Mouse (Mus musculus) myocyte (in vitro differentiated cells): Measurements from ENCODE around the gene Tepp. TPM values are rescaled to one million over a fixed set of nuclear protein-coding genes. Genes with fewer than 3 reads are reported as not detected.

Source experiments
- H3K27me3 ChIP-seq: one replicate; pipeline ENCODE4 v1.6.1; 2011; ENCODE audit not compliant: control insufficient read depth, insufficient read depth, insufficient read length
- H3K36me3 ChIP-seq: one replicate; pipeline ENCODE4 v1.6.1; 2011; ENCODE audit not compliant: control insufficient read depth, insufficient read depth
- H3K4me2 ChIP-seq: one replicate; pipeline ENCODE4 v1.6.1; 2011; ENCODE audit warnings: low read depth, control low read depth
- H3K4me3 ChIP-seq: one replicate; pipeline ENCODE4 v1.5.1; 2011; ENCODE audit warnings: mild to moderate bottlenecking, control low read depth, moderate library complexity
- H3K79me2 ChIP-seq: one replicate; pipeline ENCODE4 v1.6.1; 2011; ENCODE audit not compliant: control insufficient read depth, insufficient read depth
- H3ac ChIP-seq: one replicate; pipeline ENCODE4 v1.6.1; 2011; ENCODE audit not compliant: control insufficient read depth, insufficient read length
- CEBPB ChIP-seq: IDR thresholded peaks from 2 replicates; pipeline ENCODE4 v1.6.1; 2011; ENCODE audit warnings: mild to moderate bottlenecking, moderate library complexity; ENCODE audit not compliant: poor library complexity, insufficient read depth, severe bottlenecking
- E2F4 ChIP-seq: IDR thresholded peaks from one replicate; pipeline ENCODE4 v1.6.1; 2011; ENCODE audit warnings: mild to moderate bottlenecking, control low read depth, moderate library complexity; ENCODE audit not compliant: insufficient read depth
- MAX ChIP-seq: IDR thresholded peaks from one replicate; pipeline ENCODE4 v1.6.1; 2011; ENCODE audit warnings: low read depth, mild to moderate bottlenecking, control low read depth
- MYOD1 ChIP-seq, 3 experiments: IDR thresholded peaks; one replicate each; pipeline ENCODE4 v1.6.1; 2011; ENCODE audit warnings: control low read depth in 2 of 3, low read depth in 2 of 3, mild to moderate bottlenecking in 2 of 3, moderate library complexity in 1 of 3; ENCODE audit not compliant: insufficient read length in 2 of 3, control insufficient read depth in 1 of 3
- MYOG ChIP-seq, 3 experiments: IDR thresholded peaks; one replicate each; pipeline ENCODE4 v1.6.1; 2011; ENCODE audit warnings: control low read depth in 2 of 3, low read depth in 2 of 3, mild to moderate bottlenecking in 2 of 3; ENCODE audit not compliant: insufficient read length in 2 of 3, control insufficient read depth in 1 of 3, insufficient read depth in 1 of 3
- POLR2A ChIP-seq: IDR thresholded peaks from one replicate; pipeline ENCODE4 v1.6.1; 2011; ENCODE audit warnings: low read depth, mild to moderate bottlenecking, control low read depth, moderate library complexity; ENCODE audit not compliant: insufficient read length
- POLR2AphosphoS2 ChIP-seq: IDR thresholded peaks from one replicate; pipeline ENCODE4 v1.6.1; 2011; ENCODE audit warnings: low read depth, control low read depth; ENCODE audit not compliant: insufficient read length
- REST ChIP-seq: IDR thresholded peaks from one replicate; pipeline ENCODE4 v1.6.1; 2011; ENCODE audit warnings: mild to moderate bottlenecking, control low read depth, moderate library complexity; ENCODE audit not compliant: insufficient read depth, insufficient read length
- SRF ChIP-seq: IDR thresholded peaks from one replicate; pipeline ENCODE4 v1.6.1; 2011; ENCODE audit warnings: low read depth; ENCODE audit not compliant: control insufficient read depth, insufficient read length
- TCF12 ChIP-seq: IDR thresholded peaks from one replicate; pipeline ENCODE4 v1.6.1; 2011; ENCODE audit warnings: mild to moderate bottlenecking, control low read depth; ENCODE audit not compliant: poor library complexity, insufficient read depth, severe bottlenecking
- TCF3 ChIP-seq: IDR thresholded peaks from one replicate; pipeline ENCODE4 v1.6.1; 2011; ENCODE audit warnings: low read depth, control low read depth; ENCODE audit not compliant: insufficient read length
- USF1 ChIP-seq: IDR thresholded peaks from one replicate; pipeline ENCODE4 v1.6.1; 2011; ENCODE audit warnings: low read depth, mild to moderate bottlenecking, control low read depth, moderate library complexity
- polyA plus RNA-seq: library from polyadenylated mRNA; unstranded; fragments of >200 nt; fragmentation: generic; extraction: Trizol; gene quantifications from one replicate; pipeline ENCODE4 v1.2.1, GENCODE M21; 2012; ENCODE audit warnings: missing spikeins

Tepp gene
- polyA plus RNA-seq, 1 experiment, result not detected

DNA sequence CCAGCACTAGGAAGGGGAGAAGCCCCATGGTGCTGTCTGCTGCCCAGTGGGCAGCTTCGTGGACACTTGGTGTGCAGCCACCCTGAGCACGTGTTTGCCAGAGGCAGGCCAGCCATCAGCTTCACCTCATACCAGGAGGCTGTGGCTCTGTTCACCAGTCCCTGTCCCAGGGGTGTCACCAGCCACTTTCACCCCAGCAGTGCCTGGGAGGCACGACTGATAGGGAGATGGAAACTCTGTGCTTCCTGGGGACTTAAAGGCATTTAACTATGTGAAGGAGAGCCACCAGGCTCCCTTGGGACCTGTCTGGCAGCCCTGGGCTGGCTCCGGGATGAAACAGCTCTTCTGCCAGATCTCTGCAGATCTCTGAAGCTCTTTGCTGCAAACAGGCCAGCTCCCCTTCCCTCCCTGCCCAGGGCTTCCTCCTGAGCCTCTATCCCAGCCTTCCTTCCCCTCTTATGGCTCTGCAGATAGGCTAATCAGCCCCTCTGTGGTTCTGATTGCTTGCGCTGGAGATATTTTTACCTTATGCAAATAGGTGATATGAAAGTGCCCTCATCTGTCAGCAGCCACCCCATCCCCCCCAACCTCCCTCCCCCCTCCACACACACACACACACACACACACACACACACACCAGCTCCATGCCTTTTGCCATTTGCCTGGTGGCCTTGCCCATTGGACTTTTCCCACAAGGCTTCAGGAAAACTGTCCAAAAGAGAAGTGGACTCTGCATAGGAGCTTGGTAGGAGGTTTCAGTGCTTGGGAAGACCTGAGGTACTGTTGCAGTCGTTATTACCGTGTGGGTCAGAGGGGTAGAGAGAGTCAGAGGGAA, 50.0 kb downstream of the Tepp start:
- Histone ChIP-seq H3K36me3 (no peaks in the 10 kb centered on the region), H3ac (no peak overlapping the region), H3K27me3 (no peaks in the 10 kb centered on the region), H3K4me2 (no peak overlapping the region), H3K79me2 (peaks cover 10% of the 10 kb centered on the region), H3K4me3 (no peak overlapping the region)
- no peak for TF ChIP-seq TCF12
- TF ChIP-seq POLR2AphosphoS2, result no peak
- no peak for TF ChIP-seq POLR2A
- no peak for TF ChIP-seq E2F4
- no peak for TF ChIP-seq CEBPB

DNA sequence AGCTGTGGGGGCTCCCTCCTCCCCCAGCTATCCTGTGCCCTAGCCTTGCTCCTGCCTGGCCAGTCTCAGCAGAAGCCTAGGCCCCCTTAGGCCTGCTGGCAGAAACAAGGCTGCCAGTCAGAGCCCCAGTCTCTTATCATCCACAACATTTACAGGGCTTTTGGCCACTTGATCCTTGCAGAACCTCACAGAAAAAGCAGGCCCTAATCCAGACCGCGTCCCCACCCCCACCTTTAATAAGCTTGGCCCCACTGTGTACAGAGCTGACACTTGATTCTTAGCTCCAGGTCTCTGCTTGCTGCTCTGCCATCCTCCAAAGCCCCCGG, 50.6 kb downstream of the Tepp start:
- Histone ChIP-seq H3K27me3 (no peaks in the 10 kb centered on the region), H3K36me3 (no peaks in the 10 kb centered on the region), H3K79me2 (peaks cover 10% of the 10 kb centered on the region), H3K4me3 (no peak overlapping the region), H3ac (no peak overlapping the region), H3K4me2 (no peak overlapping the region)
- TF ChIP-seq REST (no peak), TCF12 (no peak), POLR2A (no peak), SRF (no peak), CEBPB (no peak), USF1 (no peak), MYOG (IDR thresholded peaks at IDR 0.05; ENCODE audit: control insufficient read depth in 1 of 3, insufficient read depth in 1 of 3, insufficient read length in 2 of 3, low read depth in 2 of 3) (no peak), MAX (no peak)

DNA sequence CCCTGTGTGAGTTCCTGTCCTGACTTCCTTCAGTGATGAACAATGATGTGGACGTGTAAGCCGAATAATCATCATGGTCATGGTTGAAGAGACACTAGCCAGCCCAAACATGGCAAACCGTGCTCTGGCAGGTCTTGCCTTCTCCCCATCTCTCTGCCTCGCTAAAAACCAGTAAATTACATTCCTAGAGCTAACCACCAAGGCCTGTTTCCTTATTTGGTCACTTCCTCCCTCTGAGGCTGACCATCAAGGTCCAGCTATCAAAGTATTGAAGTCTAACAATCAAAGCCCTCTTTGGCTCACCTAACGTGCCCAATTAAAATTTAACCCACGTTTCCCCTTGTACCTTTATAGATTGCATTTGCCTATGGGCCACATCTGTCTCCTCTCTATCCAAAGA, 51.9 kb downstream of the Tepp start:
- peaks cover 10% of the 10 kb centered on the region for H3K79me2 ChIP-seq
- H3K36me3 ChIP-seq, result no peaks in the 10 kb centered on the region
- no peak overlapping the region for H3K4me2 ChIP-seq
- H3ac ChIP-seq, result no peak overlapping the region
- no peaks in the 10 kb centered on the region for H3K27me3 ChIP-seq
- TF ChIP-seq TCF3 (no peak), SRF (peak; percentile 83), MAX (no peak)
- no peak overlapping the region for H3K4me3 ChIP-seq

DNA sequence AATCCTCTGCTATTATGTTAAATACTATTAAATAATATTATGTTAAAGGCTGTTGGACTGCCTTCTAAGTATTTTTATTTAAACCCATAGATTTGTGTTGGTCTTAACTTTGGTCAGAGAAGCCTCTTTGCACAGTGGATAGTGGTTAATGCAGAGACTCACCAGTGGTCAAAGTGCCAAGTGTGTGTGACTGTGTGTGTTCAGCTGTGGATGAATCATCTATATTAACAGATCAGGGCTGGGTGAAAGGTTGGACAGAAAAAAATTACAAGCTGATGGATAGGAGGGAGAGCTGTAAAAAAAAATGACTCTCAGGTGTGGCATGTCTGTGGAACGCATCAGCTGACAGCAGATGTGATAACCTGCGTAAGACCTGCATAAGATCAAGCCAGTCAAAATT, 53.5 kb downstream of the Tepp start:
- Histone ChIP-seq H3K79me2 (peaks cover 6% of the 10 kb centered on the region), H3K36me3 (no peaks in the 10 kb centered on the region), H3K27me3 (no peaks in the 10 kb centered on the region), H3K4me3 (no peak overlapping the region), H3K4me2 (no peak overlapping the region), H3ac (no peak overlapping the region)
- TF ChIP-seq MYOD1 (IDR thresholded peaks at IDR 0.05; ENCODE audit: control insufficient read depth in 1 of 3, insufficient read length in 2 of 3, low read depth in 2 of 3) (no peak), POLR2A (no peak), MYOG (IDR thresholded peaks at IDR 0.05; ENCODE audit: control insufficient read depth in 1 of 3, insufficient read depth in 1 of 3, insufficient read length in 2 of 3, low read depth in 2 of 3) (no peak), REST (no peak), E2F4 (no peak), TCF12 (no peak), USF1 (no peak), TCF3 (no peak), POLR2AphosphoS2 (no peak), CEBPB (no peak), SRF (no peak), MAX (no peak)

GRCm38 (mm10) chr8:95369581-95370326, 59.4 kb downstream of the Tepp start:
- H3K27me3 ChIP-seq, result no peaks in the 10 kb centered on the region
- TF ChIP-seq MAX, result no peak
- no peak for TF ChIP-seq REST
- TF ChIP-seq TCF3, result no peak
- no peak for TF ChIP-seq POLR2A
- TF ChIP-seq TCF12, result no peak
- no peak for TF ChIP-seq E2F4
- no peak for TF ChIP-seq CEBPB
- no peak for TF ChIP-seq MYOD1 (IDR thresholded peaks at IDR 0.05; ENCODE audit: control insufficient read depth in 1 of 3, insufficient read length in 2 of 3, low read depth in 2 of 3)
- no peak for TF ChIP-seq POLR2AphosphoS2
- TF ChIP-seq MYOG (IDR thresholded peaks at IDR 0.05; ENCODE audit: control insufficient read depth in 1 of 3, insufficient read depth in 1 of 3, insufficient read length in 2 of 3, low read depth in 2 of 3), result no peak
- no peak for TF ChIP-seq SRF
- no peak for TF ChIP-seq USF1
- no peaks in the 10 kb centered on the region for H3K36me3 ChIP-seq
- H3K4me2 ChIP-seq, result no peak overlapping the region
- H3ac ChIP-seq, result no peak overlapping the region
- no peak overlapping the region for H3K4me3 ChIP-seq
- no peaks in the 10 kb centered on the region for H3K79me2 ChIP-seq
